Mouse (Mus musculus) kidney, adult 8-10 months (tissue): Measurements from ENCODE around the gene Ctdspl2.

Experiments
- DNase-seq, 2 experiments: peaks; one replicate each; pipeline ENCODE4 v3.0.0; 2022

Gene Ctdspl2

DNA sequence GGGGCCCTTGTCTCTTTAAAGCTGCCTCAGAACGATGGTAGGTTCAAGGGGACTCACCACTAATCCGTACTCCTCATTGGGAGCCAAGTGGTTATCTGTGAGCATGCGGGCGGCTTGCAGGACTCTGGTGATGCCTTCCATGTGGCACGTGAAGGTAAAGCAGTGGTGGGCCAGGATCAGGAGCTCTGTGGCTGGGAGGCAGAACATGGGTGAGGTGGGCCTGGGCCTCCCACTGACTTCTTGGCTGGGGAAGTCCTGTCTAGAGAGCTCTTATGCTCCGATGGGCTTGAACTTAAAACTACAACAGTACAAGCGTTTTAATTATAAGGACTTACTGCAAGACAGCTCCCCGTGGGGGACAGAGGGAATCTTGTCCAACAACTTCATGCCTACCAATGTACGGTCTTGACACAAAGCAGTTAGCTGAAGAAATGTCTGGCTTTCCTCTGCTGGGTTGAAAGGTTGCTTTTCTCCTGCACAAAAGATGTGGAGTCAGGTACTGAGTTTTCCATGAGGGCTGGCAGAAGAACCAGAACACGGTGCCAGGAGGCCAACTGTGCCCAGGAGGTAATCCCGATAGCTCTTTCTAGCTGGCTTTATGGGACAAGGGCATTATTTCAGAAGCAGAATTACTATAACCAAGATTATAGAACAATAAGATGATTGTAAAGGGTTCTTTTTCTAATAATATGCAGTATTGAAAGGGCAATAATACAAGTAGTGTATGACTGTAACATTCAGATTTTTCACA, 103.7 kb downstream of the Ctdspl2 start:
- no peak for DNase-seq
